ENCODE assay signal across 8 mouse cellular contexts in genomic region chr3:87944838-87945600, GRCm38 (mm10). TPM values are rescaled to one million over a fixed set of nuclear protein-coding genes. Genes with fewer than 3 reads are reported as not detected.
DNase-seq lines count a peak whose midpoint lies in the region; ATAC-seq and TF ChIP-seq lines count a peak whose summit lies in the region.
"Had no signal": no experiment of that assay in that cellular context is flagged by ENCODE, and none has a peak within 500 bp of the region (broad histone marks: within the 10 kb centered on the region; RNA-seq: fewer than 3 reads in every experiment).

No protein-coding gene starts in this region.

- H3K4me2 ChIP-seq in forebrain, postnatal 0 days (ENCODE audit: low read depth): no peak overlapping the region

- no peaks in the 10 kb centered on the region for H3K9me3 ChIP-seq in ES-Bruce4 (replicated peaks; ENCODE audit: control insufficient read depth, insufficient read depth, low read length, poor library complexity, severe bottlenecking)
- H3K9me3 ChIP-seq in forebrain, postnatal 0 days (ENCODE audit: low read length): no peaks in the 10 kb centered on the region
- H3K9me3 ChIP-seq in limb, embryonic 10.5 days (replicated peaks): no peaks in the 10 kb centered on the region

- no peak overlapping the region for H3K27ac ChIP-seq in ES-Bruce4 (ENCODE audit: insufficient read depth, low read length)
- no peak overlapping the region for H3K27ac ChIP-seq in forebrain, postnatal 0 days (ENCODE audit: low read depth, low read length)
- peak overlapping the region; percentile 93 for H3K27ac ChIP-seq in limb, embryonic 10.5 days

- no peaks in the 10 kb centered on the region; the same call in 1 of the 2 replicates for H3K27me3 ChIP-seq in ES-Bruce4 (ENCODE audit: control insufficient read depth, insufficient read depth, low read length, poor library complexity, severe bottlenecking)
- H3K27me3 ChIP-seq in forebrain, postnatal 0 days (ENCODE audit: insufficient read depth, low read length): peaks cover 7% of the 10 kb centered on the region; the same call in 1 of the 2 replicates
- no peaks in the 10 kb centered on the region for H3K27me3 ChIP-seq in limb, embryonic 10.5 days (ENCODE audit: low read depth, poor library complexity, severe bottlenecking)

- TF ChIP-seq POLR2A in ES-Bruce4 (IDR thresholded peaks at IDR 0.05; ENCODE audit: insufficient read depth, low read length): no peak

- 16% methylated on average over 4 of the region's 4 CpGs for WGBS in forebrain, postnatal 0 days
- WGBS in limb, embryonic 10.5 days: 29% methylated on average over 4 of the region's 4 CpGs

- H3K9ac ChIP-seq in ES-Bruce4 (ENCODE audit: low read depth, poor library complexity, severe bottlenecking): no peak overlapping the region
- H3K9ac ChIP-seq in forebrain, postnatal 0 days: no peak overlapping the region

- peaks cover 11% of the 10 kb centered on the region for H3K4me1 ChIP-seq in ES-Bruce4 (ENCODE audit: control insufficient read depth, insufficient read depth, low read length)
- H3K4me1 ChIP-seq in forebrain, postnatal 0 days (ENCODE audit: insufficient read depth): peaks cover 4% of the 10 kb centered on the region; the same call in 1 of the 2 replicates
- H3K4me1 ChIP-seq in limb, embryonic 10.5 days: peaks cover 68% of the 10 kb centered on the region

- peak; percentile 40; the same call in 1 of the 2 replicates for ATAC-seq in forebrain, postnatal 0 days
- no peak for ATAC-seq in granulocyte monocyte progenitor cell, adult 5-6 weeks (replicated peaks; ENCODE audit: poor library complexity, severe bottlenecking)

- no peak for TF ChIP-seq CTCF in ES-Bruce4 (IDR thresholded peaks at IDR 0.05; ENCODE audit: low read depth, low read length)
- TF ChIP-seq CTCF in forebrain, postnatal 0 days (IDR thresholded peaks at IDR 0.05; ENCODE audit: low read depth): no peak

- DNase-seq in 3134 (ENCODE audit: extremely low read depth, insufficient read length, low spot score) (peak; percentile 52), adipocyte (ENCODE audit: low spot score) (no peak)
- no peak for DNase-seq in forebrain, postnatal 0 days
- DNase-seq in limb, embryonic 10.5 days (ENCODE audit: low spot score): peak; percentile 49
- DNase-seq in natural killer cell, adult 2 months (ENCODE audit: low spot score in 2 of 2): no peak

- H3K4me3 ChIP-seq in ES-Bruce4 (ENCODE audit: low read depth, low read length): no peak overlapping the region
- H3K4me3 ChIP-seq in forebrain, postnatal 0 days (ENCODE audit: low read depth, low read length): no peak overlapping the region
- H3K4me3 ChIP-seq in limb, embryonic 10.5 days: peak overlapping the region; percentile 75
- H3K4me3 ChIP-seq: erythroblast, embryonic 14.5 days had no signal

- peaks cover 22% of the 10 kb centered on the region; the same call in 1 of the 2 replicates for H3K36me3 ChIP-seq in ES-Bruce4 (ENCODE audit: control insufficient read depth, insufficient read depth, low read length, poor library complexity, severe bottlenecking)
- H3K36me3 ChIP-seq in forebrain, postnatal 0 days (ENCODE audit: insufficient read depth): peaks cover 24% of the 10 kb centered on the region
- peaks cover 51% of the 10 kb centered on the region for H3K36me3 ChIP-seq in limb, embryonic 10.5 days

- TF ChIP-seq EP300 in ES-Bruce4 (IDR thresholded peaks at IDR 0.05; ENCODE audit: insufficient read depth, low read depth, low read length): 0 out of 2 replicates have a peak, but pooled peaks have one; percentile 40

RNA-seq across cellular contexts. Expression of gene Crabp2, which starts 3.4 kb away (rescaled TPM):
- polyA plus RNA-seq in ES-Bruce4 (2011; ENCODE audit: insufficient read depth, insufficient read length, low read depth, missing spikeins): 11.9 and 12.0 TPM in 2 replicates
- total RNA-seq in forebrain, postnatal 0 days (2014; rRNA removed): 16.8 and 17.4 TPM in 2 replicates
- 24.7 and 28.1 TPM in 2 replicates for polyA plus RNA-seq in forebrain, postnatal 0 days (2015; fragmentation: Nextera tagmentation; extraction: Ambion mirVana)
- polyA plus RNA-seq in limb, embryonic 10.5 days (2016; fragmentation: Nextera tagmentation; extraction: Ambion mirVana): 944 and 1,066 TPM in 2 replicates
- total RNA-seq in granulocyte monocyte progenitor cell, adult 5-6 weeks (2014; fragmentation: Nextera tagmentation): not detected in 2 replicates
- total RNA-seq in granulocyte monocyte progenitor cell, adult 5-6 weeks (2017): not detected in 2 replicates
- polyA plus RNA-seq: erythroblast, embryonic 14.5 days had no signal

RNA-seq across cellular contexts. Expression of gene Rrnad1, which starts 14.5 kb away (rescaled TPM):
- polyA plus RNA-seq in ES-Bruce4 (2011; ENCODE audit: insufficient read depth, insufficient read length, low read depth, missing spikeins): 14.9 and 18.8 TPM in 2 replicates
- 19.3 and 31.8 TPM in 2 replicates for total RNA-seq in forebrain, postnatal 0 days (2014; rRNA removed)
- polyA plus RNA-seq in forebrain, postnatal 0 days (2015; fragmentation: Nextera tagmentation; extraction: Ambion mirVana): 10.9 and 15.6 TPM in 2 replicates
- polyA plus RNA-seq in limb, embryonic 10.5 days (2016; fragmentation: Nextera tagmentation; extraction: Ambion mirVana): 21.1 and 21.7 TPM in 2 replicates
- 20.7 and 30.7 TPM in 2 replicates for total RNA-seq in granulocyte monocyte progenitor cell, adult 5-6 weeks (2014; fragmentation: Nextera tagmentation)
- 13.6 and 13.8 TPM in 2 replicates for total RNA-seq in granulocyte monocyte progenitor cell, adult 5-6 weeks (2017)

RNA-seq across cellular contexts. Expression of gene Isg20l2, which starts 14.9 kb away (rescaled TPM):
- polyA plus RNA-seq in ES-Bruce4 (2011; ENCODE audit: insufficient read depth, insufficient read length, low read depth, missing spikeins): 64.3 and 68.4 TPM in 2 replicates
- 29.1 and 31.9 TPM in 2 replicates for total RNA-seq in forebrain, postnatal 0 days (2014; rRNA removed)
- 16.1 and 19.3 TPM in 2 replicates for polyA plus RNA-seq in forebrain, postnatal 0 days (2015; fragmentation: Nextera tagmentation; extraction: Ambion mirVana)
- polyA plus RNA-seq in limb, embryonic 10.5 days (2016; fragmentation: Nextera tagmentation; extraction: Ambion mirVana): 84.8 and 86.0 TPM in 2 replicates
- 49.5 and 63.1 TPM in 2 replicates for total RNA-seq in granulocyte monocyte progenitor cell, adult 5-6 weeks (2014; fragmentation: Nextera tagmentation)
- total RNA-seq in granulocyte monocyte progenitor cell, adult 5-6 weeks (2017): 45.7 and 51.4 TPM in 2 replicates

RNA-seq across cellular contexts. Expression of gene Mrpl24, which starts 25.7 kb away (rescaled TPM):
- polyA plus RNA-seq in ES-Bruce4 (2011; ENCODE audit: insufficient read depth, insufficient read length, low read depth, missing spikeins): 207 and 219 TPM in 2 replicates
- 47.0 and 68.4 TPM in 2 replicates for total RNA-seq in forebrain, postnatal 0 days (2014; rRNA removed)
- polyA plus RNA-seq in forebrain, postnatal 0 days (2015; fragmentation: Nextera tagmentation; extraction: Ambion mirVana): 43.4 and 45.7 TPM in 2 replicates
- polyA plus RNA-seq in limb, embryonic 10.5 days (2016; fragmentation: Nextera tagmentation; extraction: Ambion mirVana): 75.0 and 81.3 TPM in 2 replicates
- total RNA-seq in granulocyte monocyte progenitor cell, adult 5-6 weeks (2014; fragmentation: Nextera tagmentation): 165 and 169 TPM in 2 replicates
- 112 and 134 TPM in 2 replicates for total RNA-seq in granulocyte monocyte progenitor cell, adult 5-6 weeks (2017)

RNA-seq across cellular contexts. Expression of gene Nes, which starts 25.9 kb away (rescaled TPM):
- polyA plus RNA-seq in ES-Bruce4 (2011; ENCODE audit: insufficient read depth, insufficient read length, low read depth, missing spikeins): 34.5 and 36.0 TPM in 2 replicates
- total RNA-seq in forebrain, postnatal 0 days (2014; rRNA removed): 32.4 and 39.2 TPM in 2 replicates
- polyA plus RNA-seq in forebrain, postnatal 0 days (2015; fragmentation: Nextera tagmentation; extraction: Ambion mirVana): 14.5 and 17.9 TPM in 2 replicates
- polyA plus RNA-seq in limb, embryonic 10.5 days (2016; fragmentation: Nextera tagmentation; extraction: Ambion mirVana): 13.5 and 14.6 TPM in 2 replicates
- total RNA-seq in granulocyte monocyte progenitor cell, adult 5-6 weeks (2014; fragmentation: Nextera tagmentation): not detected in 2 replicates
- 0.05 TPM in 1 of 2 replicates, not detected in the other for total RNA-seq in granulocyte monocyte progenitor cell, adult 5-6 weeks (2017)
- polyA plus RNA-seq: erythroblast, embryonic 14.5 days had no signal

Comparison
In these comparisons a context has a peak if more than half of its experiments do, and no peak if none do; other contexts are left out.
1. DNase-seq: peak in 3134 (single experiment) and limb, embryonic 10.5 days (single experiment); none in forebrain, postnatal 0 days (single experiment), natural killer cell, adult 2 months (0 of 2) and adipocyte (single experiment).
2. RNA of gene Crabp2, which starts 3.4 kb away (polyA plus RNA-seq): 944 to 1,066 TPM in limb, embryonic 10.5 days; 24.7 to 28.1 TPM in forebrain, postnatal 0 days and 11.9 to 12.0 TPM in ES-Bruce4; every median in the first group is over 10 times any median in the second.